Comparison of ENCODE assay signal across 9 mouse cellular contexts in genomic region chr1:88275698-88276523, GRCm38 (mm10). TPM values are rescaled to one million over a fixed set of nuclear protein-coding genes. Genes with fewer than 3 reads are reported as not detected.
DNase-seq lines count a peak whose midpoint lies in the region; ATAC-seq lines count a peak whose summit lies in the region.
"Had no signal": no experiment of that assay in that cellular context is flagged by ENCODE, and none has a peak within 500 bp of the region (broad histone marks: within the 10 kb centered on the region; RNA-seq: fewer than 3 reads in every experiment).

No protein-coding gene starts in this region.

- H3K36me3 ChIP-seq in megakaryocyte, embryonic 14.5 days (replicated peaks; ENCODE audit: low read length), result peaks cover 50% of the 10 kb centered on the region
- H3K36me3 ChIP-seq in heart, embryonic 12.5 days, result peaks cover 45% of the 10 kb centered on the region
- H3K36me3 ChIP-seq in liver, embryonic 11.5 days (ENCODE audit: control insufficient read depth, insufficient read depth, low read length), result peaks cover 50% of the 10 kb centered on the region
- peaks cover 46% of the 10 kb centered on the region for H3K36me3 ChIP-seq in stomach, embryonic 14.5 days (ENCODE audit: control insufficient read depth, insufficient read depth, low read length)

- 65% methylated on average over 13 of the region's 13 CpGs for WGBS in heart, embryonic 12.5 days
- WGBS in liver, embryonic 11.5 days, result 67% methylated on average over 13 of the region's 13 CpGs
- WGBS in stomach, embryonic 14.5 days, result 64% methylated on average over 13 of the region's 13 CpGs

- no peak for ATAC-seq in megakaryocyte, adult 5-6 weeks (ENCODE audit: poor library complexity, severe bottlenecking)
- ATAC-seq in heart, embryonic 12.5 days (ENCODE audit: insufficient number of reproducible peaks, low FRiP score), result no peak
- no peak for ATAC-seq in liver, embryonic 11.5 days (replicated peaks; ENCODE audit: low FRiP score)
- ATAC-seq in stomach, embryonic 14.5 days (ENCODE audit: insufficient number of reproducible peaks, insufficient read depth, low FRiP score, low read depth), result no peak

- H3K9ac ChIP-seq in heart, embryonic 12.5 days, result peak overlapping the region; percentile 80
- H3K9ac ChIP-seq in liver, embryonic 11.5 days (ENCODE audit: low read depth, low read length), result peak overlapping the region; percentile 91
- H3K9ac ChIP-seq in stomach, embryonic 14.5 days (replicated peaks; ENCODE audit: low read depth, low read length), result peak overlapping the region; percentile 74

- peak overlapping the region; percentile 63 for H3K4me2 ChIP-seq in heart, embryonic 12.5 days
- H3K4me2 ChIP-seq in liver, embryonic 11.5 days, result peak overlapping the region; percentile 77
- H3K4me2 ChIP-seq in stomach, embryonic 14.5 days (replicated peaks; ENCODE audit: low read depth, low read length), result peak overlapping the region; percentile 66

- no peaks in the 10 kb centered on the region for H3K27me3 ChIP-seq in megakaryocyte, embryonic 14.5 days (replicated peaks)
- H3K27me3 ChIP-seq in heart, embryonic 12.5 days (replicated peaks), result no peaks in the 10 kb centered on the region
- no peaks in the 10 kb centered on the region for H3K27me3 ChIP-seq in liver, embryonic 11.5 days (replicated peaks; ENCODE audit: control insufficient read depth, insufficient read depth, low read length)
- H3K27me3 ChIP-seq in stomach, embryonic 14.5 days (ENCODE audit: control insufficient read depth, insufficient read depth, low read length), result no peaks in the 10 kb centered on the region

- H3K27ac ChIP-seq in heart, embryonic 12.5 days (ENCODE audit: poor library complexity, severe bottlenecking), result no peak overlapping the region
- H3K27ac ChIP-seq in liver, embryonic 11.5 days (ENCODE audit: low read depth, low read length), result peak overlapping the region; percentile 91
- H3K27ac ChIP-seq in stomach, embryonic 14.5 days (ENCODE audit: low read length), result peak overlapping the region; percentile 81; the same call in 1 of the 2 replicates

- peak; percentile 31 to 64 for DNase-seq in adrenal gland, adult (ENCODE audit: inconsistent age in 2 of 2, low spot score in 1 of 2)
- DNase-seq in adrenal gland, postnatal 36 days, result no peak
- DNase-seq in liver, embryonic 11.5 days (ENCODE audit: low spot score), result peak; percentile 51
- no peak for DNase-seq in MN1 (ENCODE audit: low spot score)

- H3K4me1 ChIP-seq in megakaryocyte, embryonic 14.5 days, result peaks cover 69% of the 10 kb centered on the region
- peaks cover 23% of the 10 kb centered on the region for H3K4me1 ChIP-seq in heart, embryonic 12.5 days (replicated peaks)
- peaks cover 15% of the 10 kb centered on the region for H3K4me1 ChIP-seq in liver, embryonic 11.5 days (replicated peaks; ENCODE audit: control insufficient read depth, insufficient read depth, low read length)
- H3K4me1 ChIP-seq in stomach, embryonic 14.5 days (ENCODE audit: control insufficient read depth, insufficient read depth, low read length), result peaks cover 24% of the 10 kb centered on the region

- peaks cover 7% of the 10 kb centered on the region; the same call in 1 of the 2 replicates for H3K9me3 ChIP-seq in megakaryocyte, embryonic 14.5 days
- no peaks in the 10 kb centered on the region for H3K9me3 ChIP-seq in heart, embryonic 12.5 days (replicated peaks)
- peaks cover 7% of the 10 kb centered on the region; the same call in 1 of the 2 replicates for H3K9me3 ChIP-seq in liver, embryonic 11.5 days (ENCODE audit: control insufficient read depth, low read length)
- H3K9me3 ChIP-seq in stomach, embryonic 14.5 days (ENCODE audit: control insufficient read depth, low read depth, low read length), result no peaks in the 10 kb centered on the region

- peak overlapping the region; percentile 90 for H3K4me3 ChIP-seq in megakaryocyte, embryonic 14.5 days (replicated peaks)
- H3K4me3 ChIP-seq in heart, embryonic 12.5 days, result peak overlapping the region; percentile 54
- H3K4me3 ChIP-seq in liver, embryonic 11.5 days (ENCODE audit: low read depth, low read length), result peak overlapping the region; percentile 74
- peak overlapping the region; percentile 64 for H3K4me3 ChIP-seq in stomach, embryonic 14.5 days (ENCODE audit: low read depth, low read length)

RNA-seq across cellular contexts. Expression of gene Hjurp, which starts 1.5 kb away (rescaled TPM):
- 10 to 100 TPM; 31.0 to 35.9 TPM for total RNA-seq in adrenal gland, postnatal 36 days (2021)
- 2.4 and 4.0 TPM in 2 replicates for polyA plus RNA-seq in megakaryocyte, embryonic 14.5 days (2012; ENCODE audit: insufficient read depth, low replicate concordance)
- total RNA-seq in megakaryocyte, adult 5-6 weeks (2015), result 99.8 and 112 TPM in 2 replicates
- total RNA-seq in megakaryocyte, adult 5-6 weeks (2017), result 174 and 189 TPM in 2 replicates
- 141 TPM in 2 replicates for polyA plus RNA-seq in heart, embryonic 12.5 days (2016; fragmentation: Nextera tagmentation; extraction: Ambion mirVana)
- 146 and 168 TPM in 2 replicates for polyA plus RNA-seq in liver, embryonic 11.5 days (2014; fragmentation: Nextera tagmentation; extraction: Ambion mirVana)
- polyA plus RNA-seq in stomach, embryonic 14.5 days (2014; fragmentation: Nextera tagmentation; extraction: Ambion mirVana), result 202 and 211 TPM in 2 replicates

RNA-seq across cellular contexts. Expression of gene Trpm8, which starts 1.6 kb away (rescaled TPM):
- total RNA-seq in adrenal gland, postnatal 36 days (2021), result not detected
- not detected in 2 replicates for polyA plus RNA-seq in megakaryocyte, embryonic 14.5 days (2012; ENCODE audit: insufficient read depth, low replicate concordance)
- not detected in 2 replicates for total RNA-seq in megakaryocyte, adult 5-6 weeks (2015)
- not detected in 2 replicates for total RNA-seq in megakaryocyte, adult 5-6 weeks (2017)
- 0.05 TPM in 1 of 2 replicates, not detected in the other for polyA plus RNA-seq in heart, embryonic 12.5 days (2016; fragmentation: Nextera tagmentation; extraction: Ambion mirVana)
- polyA plus RNA-seq in liver, embryonic 11.5 days (2014; fragmentation: Nextera tagmentation; extraction: Ambion mirVana), result not detected in 2 replicates
- polyA plus RNA-seq in stomach, embryonic 14.5 days (2014; fragmentation: Nextera tagmentation; extraction: Ambion mirVana), result not detected in 2 replicates
- total RNA-seq: common myeloid progenitor, adult 5-6 weeks had no signal

RNA-seq across cellular contexts. Expression of gene Mroh2a, which starts 49.1 kb away (rescaled TPM):
- under 1 TPM; 0.30 to 0.43 TPM for total RNA-seq in adrenal gland, postnatal 36 days (2021)
- not detected in 2 replicates for polyA plus RNA-seq in megakaryocyte, embryonic 14.5 days (2012; ENCODE audit: insufficient read depth, low replicate concordance)
- total RNA-seq in megakaryocyte, adult 5-6 weeks (2015), result 0.47 and 1.2 TPM in 2 replicates
- 0.28 and 0.37 TPM in 2 replicates for total RNA-seq in megakaryocyte, adult 5-6 weeks (2017)
- polyA plus RNA-seq in heart, embryonic 12.5 days (2016; fragmentation: Nextera tagmentation; extraction: Ambion mirVana), result 0.56 and 0.83 TPM in 2 replicates
- 1.3 and 1.5 TPM in 2 replicates for polyA plus RNA-seq in liver, embryonic 11.5 days (2014; fragmentation: Nextera tagmentation; extraction: Ambion mirVana)
- 1.7 and 1.9 TPM in 2 replicates for polyA plus RNA-seq in stomach, embryonic 14.5 days (2014; fragmentation: Nextera tagmentation; extraction: Ambion mirVana)

Comparison
In these comparisons a context has a peak if more than half of its experiments do, and no peak if none do; other contexts are left out.
1. DNase-seq: peak in adrenal gland, adult (2 of 2) and liver, embryonic 11.5 days (single experiment); none in adrenal gland, postnatal 36 days (0 of 2) and MN1 (single experiment).
2. RNA of gene Hjurp, which starts 1.5 kb away (polyA plus RNA-seq): 202 to 211 TPM in stomach, embryonic 14.5 days, 146 to 168 TPM in liver, embryonic 11.5 days and 141 TPM in heart, embryonic 12.5 days; 2.4 to 4.0 TPM in megakaryocyte, embryonic 14.5 days; every median in the first group is over 10 times any median in the second.
3. Peak in every context shown above with its lines, with median percentiles within 50 percentile points of each other: H3K4me3 ChIP-seq, H3K4me2 ChIP-seq and H3K9ac ChIP-seq.